Comparison of ENCODE assay signal across 8 mouse cellular contexts in genomic region chr5:107986255-107986966, GRCm38 (mm10). TPM values are rescaled to one million over a fixed set of nuclear protein-coding genes. Genes with fewer than 3 reads are reported as not detected.
DNase-seq lines count a peak whose midpoint lies in the region; ATAC-seq and TF ChIP-seq lines count a peak whose summit lies in the region.

No protein-coding gene starts in this region.

- H3K4me2 ChIP-seq in CH12.LX (ENCODE audit: insufficient read depth, low read depth, poor library complexity, severe bottlenecking), result peak overlapping the region; percentile 94
- H3K4me2 ChIP-seq in liver, embryonic 16.5 days (ENCODE audit: low read depth, low read length), result peak overlapping the region; percentile 96
- H3K4me2 ChIP-seq in neural tube, embryonic 12.5 days (replicated peaks), result peak overlapping the region; percentile 72
- H3K4me2 ChIP-seq in stomach, embryonic 16.5 days (ENCODE audit: low read depth, low read length), result peak overlapping the region; percentile 88

- peak overlapping the region; percentile 80 to 94 (median 86) for H3K4me3 ChIP-seq in CH12.LX (replicated peaks in 1 of 3; ENCODE audit: low read depth in 2 of 3, low read length in 2 of 3, poor library complexity in 1 of 3)
- peak overlapping the region; percentile 65 for H3K4me3 ChIP-seq in forebrain, embryonic 10.5 days
- peak overlapping the region; percentile 89 for H3K4me3 ChIP-seq in liver, embryonic 16.5 days (ENCODE audit: low read depth, low read length)
- H3K4me3 ChIP-seq in neural tube, embryonic 12.5 days, result peak overlapping the region; percentile 86
- H3K4me3 ChIP-seq in stomach, embryonic 16.5 days (replicated peaks; ENCODE audit: low read length), result peak overlapping the region; percentile 84

- dilution Hi-C loops in CH12.LX (cut with MboI; ENCODE audit: extremely low pct_ligation_motif_present, extremely low pct_unique_long_range_greater_than_20kb, low sequenced_read_pairs), result no loop called here

- TF ChIP-seq RAD21 in CH12.LX (IDR thresholded peaks at IDR 0.05; ENCODE audit: low read depth, low read length), result peak; percentile 73

- DNase-seq in CH12.LX (ENCODE audit: extremely low read depth), result peak; percentile 86
- peak; percentile 71 for DNase-seq in c-Kit-positive CD71-positive TER-119-negative erythroid progenitor cells, embryonic 14.5 days (ENCODE audit: low read depth)
- peak; percentile 66 for DNase-seq in forebrain, embryonic 10.5 days (ENCODE audit: extremely low spot score, low spot score)
- peak; percentile 37 to 59 for DNase-seq in heart, postnatal 14 days
- DNase-seq in layer of hippocampus, adult 11-12 months (ENCODE audit: low spot score), result peak; percentile 73

- in situ Hi-C loops in CH12.LX (cut with MboI; ENCODE audit: low pct_ligation_motif_present, low pct_unique_long_range_greater_than_20kb, low sequenced_read_pairs), result loop anchor here (5.0 kb wide), 1 partner anchor 64 kb away; no protein-coding TSS in a partner anchor

- TF ChIP-seq CTCF in CH12.LX (conservative IDR thresholded peaks at IDR 0.05 in 1 of 2, IDR thresholded peaks at IDR 0.05 in 1 of 2; ENCODE audit: low read depth in 2 of 2, low read length in 2 of 2), result peak in 1 of 2 experiments; percentile 87; a peak in 2 of 4 replicates

- H3K4me1 ChIP-seq in CH12.LX (ENCODE audit: control insufficient read depth in 1 of 2, insufficient read depth in 2 of 2), result peaks cover 8 to 29% of the 10 kb centered on the region in 2 experiments; a peak in 3 of 4 replicates
- H3K4me1 ChIP-seq in forebrain, embryonic 10.5 days, result peaks cover 19% of the 10 kb centered on the region
- H3K4me1 ChIP-seq in liver, embryonic 16.5 days (ENCODE audit: control insufficient read depth, low read depth, low read length), result peaks cover 5% of the 10 kb centered on the region
- H3K4me1 ChIP-seq in neural tube, embryonic 12.5 days, result no peaks in the 10 kb centered on the region
- H3K4me1 ChIP-seq in stomach, embryonic 16.5 days (ENCODE audit: control insufficient read depth, insufficient read depth, low read length), result 0 out of 2 replicates have a peak, but pooled peaks cover 5% of the 10 kb centered on the region

- no peaks in the 10 kb centered on the region for H3K27me3 ChIP-seq in CH12.LX (replicated peaks)
- H3K27me3 ChIP-seq in forebrain, embryonic 10.5 days (ENCODE audit: poor library complexity, severe bottlenecking), result no peaks in the 10 kb centered on the region
- H3K27me3 ChIP-seq in liver, embryonic 16.5 days (ENCODE audit: control insufficient read depth, insufficient read depth, low read depth, low read length), result no peaks in the 10 kb centered on the region
- no peaks in the 10 kb centered on the region for H3K27me3 ChIP-seq in neural tube, embryonic 12.5 days (replicated peaks)
- H3K27me3 ChIP-seq in stomach, embryonic 16.5 days (ENCODE audit: control insufficient read depth, insufficient read depth, low read length), result no peaks in the 10 kb centered on the region

- peak overlapping the region; percentile 59 for H3K9ac ChIP-seq in CH12.LX (ENCODE audit: insufficient read depth, low read depth)
- H3K9ac ChIP-seq in liver, embryonic 16.5 days (ENCODE audit: low read depth, low read length), result peak overlapping the region; percentile 87
- H3K9ac ChIP-seq in neural tube, embryonic 12.5 days, result peak overlapping the region; percentile 87
- H3K9ac ChIP-seq in stomach, embryonic 16.5 days (ENCODE audit: low read length), result peak overlapping the region; percentile 86

- intact Hi-C loops in heart, postnatal 14 days (cut with DNase I), result loop anchor here (2.0 to 5.0 kb wide), 4 partner anchors 14 to 146 kb away; partner anchors contain the start of genes Ccdc18 and Tmed5

- WGBS in forebrain, embryonic 10.5 days, result under 1% methylated on average over 51 of the region's 54 CpGs
- WGBS in liver, embryonic 16.5 days (ENCODE audit: insufficient replicate concordance), result under 1% methylated on average over 51 of the region's 54 CpGs
- 2% methylated on average over 52 of the region's 54 CpGs for WGBS in neural tube, embryonic 12.5 days
- WGBS in stomach, embryonic 16.5 days, result under 1% methylated on average over 35 of the region's 54 CpGs

- H3K9me3 ChIP-seq in CH12.LX (replicated peaks; ENCODE audit: low read length), result no peaks in the 10 kb centered on the region
- H3K9me3 ChIP-seq in forebrain, embryonic 10.5 days, result no peaks in the 10 kb centered on the region
- H3K9me3 ChIP-seq in liver, embryonic 16.5 days (replicated peaks; ENCODE audit: control insufficient read depth, low read length), result no peaks in the 10 kb centered on the region
- no peaks in the 10 kb centered on the region for H3K9me3 ChIP-seq in neural tube, embryonic 12.5 days
- no peaks in the 10 kb centered on the region for H3K9me3 ChIP-seq in stomach, embryonic 16.5 days (replicated peaks; ENCODE audit: control insufficient read depth, low read length)

- peak; percentile 77 for ATAC-seq in liver, embryonic 16.5 days (ENCODE audit: low read depth)
- ATAC-seq in neural tube, embryonic 12.5 days (ENCODE audit: low FRiP score, low read depth), result peak; percentile 81
- peak; percentile 85 for ATAC-seq in stomach, embryonic 16.5 days (ENCODE audit: insufficient read depth, low FRiP score)

- H3K36me3 ChIP-seq in CH12.LX (replicated peaks in 1 of 2; ENCODE audit: control insufficient read depth in 1 of 2, insufficient read depth in 1 of 2, low read length in 1 of 2), result no peaks in the 10 kb centered on the region
- no peaks in the 10 kb centered on the region for H3K36me3 ChIP-seq in forebrain, embryonic 10.5 days (replicated peaks)
- no peaks in the 10 kb centered on the region for H3K36me3 ChIP-seq in liver, embryonic 16.5 days (ENCODE audit: control insufficient read depth, insufficient read depth)
- H3K36me3 ChIP-seq in neural tube, embryonic 12.5 days, result no peaks in the 10 kb centered on the region
- no peaks in the 10 kb centered on the region for H3K36me3 ChIP-seq in stomach, embryonic 16.5 days (ENCODE audit: control insufficient read depth, insufficient read depth, low read length)

- H3K27ac ChIP-seq in CH12.LX (ENCODE audit: insufficient read depth, low read depth), result peak overlapping the region; percentile 50
- H3K27ac ChIP-seq in forebrain, embryonic 10.5 days, result peak overlapping the region; percentile 97
- H3K27ac ChIP-seq in liver, embryonic 16.5 days (ENCODE audit: low read length), result peak overlapping the region; percentile 62
- peak overlapping the region; percentile 89 for H3K27ac ChIP-seq in neural tube, embryonic 12.5 days
- peak overlapping the region; percentile 89 for H3K27ac ChIP-seq in stomach, embryonic 16.5 days (ENCODE audit: low read length)

- TF ChIP-seq EP300 in CH12.LX (IDR thresholded peaks at IDR 0.05; ENCODE audit: low read length), result no peak

- H3K79me2 ChIP-seq in CH12.LX (replicated peaks; ENCODE audit: control insufficient read depth, extremely low read depth, insufficient read depth, poor library complexity, severe bottlenecking), result 0 out of 2 replicates have a peak, but pooled peaks cover 3% of the 10 kb centered on the region

- TF ChIP-seq POLR2A in CH12.LX (IDR thresholded peaks at IDR 0.05; ENCODE audit: low read depth, low read length), result no peak

TF ChIP-seq in CH12.LX, 34 proteins besides CTCF, POLR2A, EP300 and RAD21 (continues in another document):
- no peak for TF ChIP-seq MAZ (IDR thresholded peaks at IDR 0.05; ENCODE audit: low read depth, low read length)
- TF ChIP-seq NELFE (IDR thresholded peaks at IDR 0.05; ENCODE audit: low read depth, low read length), result no peak
- TF ChIP-seq CHD2 (IDR thresholded peaks at IDR 0.05; ENCODE audit: low read length), result no peak
- TF ChIP-seq MAX (IDR thresholded peaks at IDR 0.05; ENCODE audit: low read length), result peak; percentile 49; the same call in 1 of the 2 replicates
- no peak for TF ChIP-seq JUN (IDR thresholded peaks at IDR 0.05; ENCODE audit: insufficient read depth, low read depth, low read length)
- TF ChIP-seq JUND (conservative IDR thresholded peaks at IDR 0.05; ENCODE audit: low read depth, low read length), result no peak
- peak; percentile 82 for TF ChIP-seq MYC (IDR thresholded peaks at IDR 0.05; ENCODE audit: low read depth, low read length)
- TF ChIP-seq ELF1 (IDR thresholded peaks at IDR 0.05; ENCODE audit: low read depth, low read length), result no peak
- TF ChIP-seq ZMIZ1 (IDR thresholded peaks at IDR 0.05; ENCODE audit: low read depth, low read length), result no peak
- no peak; the same call in 1 of the 2 replicates for TF ChIP-seq IRF4 (IDR thresholded peaks at IDR 0.05; ENCODE audit: low read depth, low read length)
- peak; percentile 86 for TF ChIP-seq SIN3A (IDR thresholded peaks at IDR 0.05; ENCODE audit: low read length)
- TF ChIP-seq ZNF384 (IDR thresholded peaks at IDR 0.05; ENCODE audit: low read depth, low read length), result no peak
- no peak for TF ChIP-seq ZC3H11A (IDR thresholded peaks at IDR 0.05; ENCODE audit: low read depth, low read length)
- no peak for TF ChIP-seq MAFK (IDR thresholded peaks at IDR 0.05; ENCODE audit: insufficient replicate concordance, low read length)
- TF ChIP-seq MXI1 (IDR thresholded peaks at IDR 0.05; ENCODE audit: low read depth, low read length), result peak; percentile 90
- TF ChIP-seq RCOR1 (conservative IDR thresholded peaks at IDR 0.05; ENCODE audit: low read depth, low read length), result no peak
- no peak for TF ChIP-seq NRF1 (IDR thresholded peaks at IDR 0.05; ENCODE audit: low read depth, low read length)
- TF ChIP-seq GABPA (IDR thresholded peaks at IDR 0.05; ENCODE audit: insufficient replicate concordance, low read depth, low read length), result no peak
- TF ChIP-seq USF1 (IDR thresholded peaks at IDR 0.05; ENCODE audit: low read depth, low read length), result no peak
- TF ChIP-seq BHLHE40 (IDR thresholded peaks at IDR 0.05; ENCODE audit: low read depth, low read length), result peak; percentile 30; the same call in 1 of the 2 replicates
- TF ChIP-seq KAT2A (IDR thresholded peaks at IDR 0.05; ENCODE audit: insufficient replicate concordance, low read length), result no peak
- TF ChIP-seq CHD1 (IDR thresholded peaks at IDR 0.05; ENCODE audit: low read depth, low read length), result no peak
- 0 out of 2 replicates have a peak, but pooled peaks have one; percentile 1 for TF ChIP-seq TCF12 (IDR thresholded peaks at IDR 0.05; ENCODE audit: low read depth, low read length)

RNA-seq across cellular contexts. Expression of gene Fam69a, which starts 0.5 kb away (rescaled TPM):
- 4.2 and 5.6 TPM in 2 replicates for total RNA-seq in CH12.LX (2012; rRNA removed)
- 6.5 and 7.8 TPM in 2 replicates for total RNA-seq in CH12.LX (2014; rRNA removed)
- polyA plus RNA-seq in CH12.LX (2012; ENCODE audit: insufficient read length, low read depth), result 14.2 and 25.4 TPM in 2 replicates
- 16.2 and 16.6 TPM in 2 replicates for polyA plus RNA-seq in forebrain, embryonic 10.5 days (2016; fragmentation: Nextera tagmentation; extraction: Ambion mirVana)
- 10 to 100 TPM in 1 of 2 experiments, 1 to 10 TPM in 1; 8.6 to 10.2 TPM for total RNA-seq in heart, postnatal 14 days (2021)
- polyA plus RNA-seq in liver, embryonic 16.5 days (2015; fragmentation: Nextera tagmentation; extraction: Ambion mirVana), result 7.9 and 8.8 TPM in 2 replicates
- 32.6 and 35.6 TPM in 2 replicates for polyA plus RNA-seq in neural tube, embryonic 12.5 days (2016; fragmentation: Nextera tagmentation; extraction: Ambion mirVana)
- polyA plus RNA-seq in stomach, embryonic 16.5 days (2015; fragmentation: Nextera tagmentation; extraction: Ambion mirVana), result 30.0 and 32.1 TPM in 2 replicates

Comparison
In these comparisons a context has a peak if more than half of its experiments do, and no peak if none do; other contexts are left out.
1. Peak in every context shown above with its lines: DNase-seq, ATAC-seq, H3K4me3 ChIP-seq and H3K27ac ChIP-seq.